ENCODE assay signal across 8 mouse cellular contexts in genomic region chr4:70534891-70535269, GRCm38 (mm10). TPM values are rescaled to one million over a fixed set of nuclear protein-coding genes. Genes with fewer than 3 reads are reported as not detected.
DNase-seq lines count a peak whose midpoint lies in the region; ATAC-seq lines count a peak whose summit lies in the region.

Megf9 (minus strand) TSS chr4:70534995.

- no peaks in the 10 kb centered on the region for H3K27me3 ChIP-seq in intestine, embryonic 14.5 days (replicated peaks; ENCODE audit: control insufficient read depth, insufficient read depth, low read length)

- no peaks in the 10 kb centered on the region for H3K36me3 ChIP-seq in intestine, embryonic 14.5 days (ENCODE audit: control insufficient read depth, insufficient read depth, low read length)

- no peaks in the 10 kb centered on the region for H3K9me3 ChIP-seq in intestine, embryonic 14.5 days (ENCODE audit: control insufficient read depth, low read length)

- intact Hi-C loops in gastrocnemius, postnatal 36 days (cut with DNase I), result loop anchor here (5.0 kb wide), 2 partner anchors 123 to 698 kb away; partner anchors contain the start of gene Cdk5rap2
- intact Hi-C loops in left cerebral cortex, postnatal 10 days (cut with DNase I), result loop anchor here (5.0 kb wide), 1 partner anchor 83 kb away; no protein-coding TSS in a partner anchor

- WGBS in intestine, embryonic 14.5 days, result under 1% methylated on average over 46 of the region's 46 CpGs

- DNase-seq in adrenal gland, adult 8-10 months, result peak; percentile 98
- DNase-seq in embryo, embryonic 11.5 days (ENCODE audit: low read depth, low spot score), result peak; percentile 96
- DNase-seq in gastrocnemius, postnatal 36 days, result peak; percentile 94 to 98
- DNase-seq in intestine, embryonic 14.5 days (ENCODE audit: low spot score), result peak; percentile 95
- peak; percentile 99 for DNase-seq in left cerebral cortex, postnatal 10 days (ENCODE audit: extremely low spot score in 1 of 2, low spot score in 2 of 2)
- peak; percentile 99 for DNase-seq in right cerebral cortex, postnatal 10 days (ENCODE audit: low spot score in 2 of 2)
- DNase-seq in urinary bladder, postnatal 14 days (ENCODE audit: low spot score), result peak; percentile 98

- peak within 1 kb of the TSS; percentile 79 for H3K4me3 ChIP-seq in intestine, embryonic 14.5 days (ENCODE audit: low read depth, low read length)

- H3K27ac ChIP-seq in intestine, embryonic 14.5 days (ENCODE audit: low read depth), result peak within 1 kb of the TSS; percentile 95

- peak within 1 kb of the TSS; percentile 97 for H3K9ac ChIP-seq in intestine, embryonic 14.5 days (ENCODE audit: low read length)

- peak; percentile 98 for ATAC-seq in intestine, embryonic 14.5 days (replicated peaks; ENCODE audit: low FRiP score, low TSS enrichment, low read depth)
- ATAC-seq in megakaryocyte progenitor cell, adult 5-6 weeks (replicated peaks; ENCODE audit: poor library complexity), result peak; percentile 85

- H3K4me2 ChIP-seq in intestine, embryonic 14.5 days (ENCODE audit: low read length), result peak within 1 kb of the TSS; percentile 89

- H3K4me1 ChIP-seq in intestine, embryonic 14.5 days (replicated peaks; ENCODE audit: control insufficient read depth, insufficient read depth, low read length), result peaks cover 11% of the 10 kb centered on the region; the same call in 1 of the 2 replicates

RNA-seq across cellular contexts. Expression of gene Megf9, which starts in this region (rescaled TPM):
- 10 to 100 TPM; 26.1 to 31.7 (median 28.8) TPM for total RNA-seq in adrenal gland, adult 8-10 months (2022)
- total RNA-seq in gastrocnemius, postnatal 36 days (2021), result 1 to 10 TPM; 3.5 to 4.9 TPM
- 8.0 and 8.6 TPM in 2 replicates for polyA plus RNA-seq in intestine, embryonic 14.5 days (2014; fragmentation: Nextera tagmentation; extraction: Ambion mirVana)
- total RNA-seq in left cerebral cortex, postnatal 10 days (2021), result 10 to 100 TPM; 75.2 to 81.0 TPM
- total RNA-seq in megakaryocyte progenitor cell, adult 5-6 weeks (2015), result 20.1 and 25.3 TPM in 2 replicates
- 9.2 and 10.9 TPM in 2 replicates for total RNA-seq in megakaryocyte progenitor cell, adult 5-6 weeks (2017)

Comparison
In these comparisons a context has a peak if more than half of its experiments do, and no peak if none do; other contexts are left out.
1. Peak in every context shown above with its lines: DNase-seq, ATAC-seq, H3K4me3 ChIP-seq and H3K27ac ChIP-seq.